Mouse (Mus musculus) hindbrain, embryonic 15.5 days (tissue): ENCODE results near the gene Atg16l1. TPM values are rescaled to one million over a fixed set of nuclear protein-coding genes. Genes with fewer than 3 reads are reported as not detected.

Experiments
- ATAC-seq: fragments of 200-750 bp; cut with Nextera tagmentation; 2 replicates; pipeline ENCODE4 v1.8.0; 2017; ENCODE audit warnings: low read depth, moderate number of reproducible peaks, moderate TSS enrichment; ENCODE audit not compliant: low FRiP score
- H3K27ac ChIP-seq: fragments of 300-500 bp; sonication (generic); replicated peaks from 2 replicates; pipeline ENCODE4 v1.5.1; 2015; ENCODE audit warnings: mild to moderate bottlenecking, inconsistent platforms
- H3K27me3 ChIP-seq: fragments of 300-500 bp; sonication (generic); 2 replicates; pipeline ENCODE4 v1.6.1; 2015; ENCODE audit warnings: control low read depth, inconsistent platforms
- H3K36me3 ChIP-seq: fragments of 300-500 bp; sonication (generic); 2 replicates; pipeline ENCODE4 v1.6.1; 2015; ENCODE audit warnings: control low read depth, inconsistent platforms
- H3K4me1 ChIP-seq: fragments of 300-500 bp; sonication (generic); replicated peaks from 2 replicates; pipeline ENCODE4 v1.6.1; 2015; ENCODE audit warnings: control low read depth, inconsistent platforms
- H3K4me2 ChIP-seq: fragments of 300-500 bp; sonication (generic); 2 replicates; pipeline ENCODE4 v1.6.1; 2015; ENCODE audit warnings: moderate library complexity, mild to moderate bottlenecking, inconsistent platforms
- H3K4me3 ChIP-seq: fragments of 300-500 bp; sonication (generic); 2 replicates; pipeline ENCODE4 v1.5.1; 2015; ENCODE audit warnings: mild to moderate bottlenecking, inconsistent platforms
- H3K9ac ChIP-seq: fragments of 300-500 bp; sonication (generic); 2 replicates; pipeline ENCODE4 v1.6.1; 2015; ENCODE audit warnings: inconsistent platforms
- H3K9me3 ChIP-seq: fragments of 300-500 bp; sonication (generic); 2 replicates; pipeline ENCODE4 v1.6.1; 2016; ENCODE audit warnings: control low read depth, inconsistent platforms
- WGBS: fragments of 180-500 bp; shearing (Covaris S2); methylation state at CpG from one replicate; pipeline ENCODE4 v1.1.7; 2015; 5-methylcytosine and 5-hydroxymethylcytosine counted together
- polyA plus RNA-seq: library from polyadenylated mRNA; unstranded; fragments of >200 nt; fragmentation: Nextera tagmentation; extraction: Ambion mirVana; gene quantifications from 2 replicates; pipeline ENCODE4 v1.2.1, GENCODE M21; 2015

The Atg16l1 gene
- polyA plus RNA-seq, 1 experiment from 2014 or later, result 73.9 TPM

DNA sequence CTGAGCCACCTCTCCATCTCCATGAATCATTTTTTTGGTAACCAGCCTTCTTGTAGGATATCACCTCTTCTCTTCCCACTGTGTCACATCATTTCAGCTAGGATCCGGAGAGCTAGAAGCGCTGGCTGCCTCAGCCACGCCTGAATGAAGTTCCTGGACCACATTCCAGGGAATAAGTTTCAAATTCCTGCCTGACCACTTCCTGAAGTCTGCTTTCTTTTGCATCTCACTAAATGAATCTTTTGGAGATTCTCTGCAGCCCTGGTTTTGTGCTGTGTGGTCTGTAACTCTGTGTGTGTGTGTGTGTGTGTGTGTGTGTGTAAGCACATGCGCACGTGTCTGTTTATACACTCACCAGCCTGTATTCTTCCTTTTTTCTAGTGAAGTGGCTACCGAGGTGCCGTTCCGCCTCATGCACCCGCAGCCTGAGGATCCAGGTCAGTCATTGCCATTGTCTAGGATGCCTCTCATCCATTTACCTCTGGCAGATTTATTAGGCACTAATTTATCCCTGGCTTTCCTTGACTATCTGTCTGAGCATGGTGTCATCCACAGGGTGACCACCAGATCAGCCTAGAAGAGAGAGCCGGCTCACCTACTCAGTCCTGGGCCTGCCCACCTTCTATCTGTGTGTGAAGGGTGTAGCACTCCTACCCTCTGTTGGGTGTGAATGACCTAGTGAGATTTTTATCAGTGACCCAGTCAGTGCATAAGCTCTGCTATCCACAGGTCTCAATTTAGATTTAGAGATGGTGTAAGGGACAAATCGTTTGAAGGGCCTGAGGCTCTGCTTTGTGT, 84.9 kb downstream of the Atg16l1 start:
- no peaks in the 10 kb centered on the region for H3K4me1 ChIP-seq
- 78% methylated on average over 11 of the region's 11 CpGs for WGBS
- H3K27me3 ChIP-seq, result no peaks in the 10 kb centered on the region
- H3K27ac ChIP-seq, result no peak overlapping the region
- no peaks in the 10 kb centered on the region for H3K9me3 ChIP-seq
- no peak overlapping the region for H3K4me3 ChIP-seq
- no peak overlapping the region for H3K9ac ChIP-seq
- no peak overlapping the region for H3K4me2 ChIP-seq
- H3K36me3 ChIP-seq, result no peaks in the 10 kb centered on the region
- ATAC-seq, result no peak

Other genes starting within 250 kb of the Atg16l1 start
- 0.43 and 0.73 TPM in 2 replicates for gene Neu2, start 246.0 kb upstream of the Atg16l1 start, polyA plus RNA-seq
- gene Ngef, start 182.0 kb upstream of the Atg16l1 start, polyA plus RNA-seq, result 21.9 and 27.7 TPM in 2 replicates
- 4.1 and 4.7 TPM in 2 replicates for gene Inpp5d, start 135.6 kb upstream of the Atg16l1 start, polyA plus RNA-seq
- 1.7 and 2.3 TPM in 2 replicates for gene Sag, start 47.8 kb downstream of the Atg16l1 start, polyA plus RNA-seq
- gene Dgkd, start 97.4 kb downstream of the Atg16l1 start, polyA plus RNA-seq, result 44.0 and 47.6 TPM in 2 replicates